Mouse (Mus musculus): Measurements from ENCODE around the gene Rab44.

- no peak for TF ChIP-seq CTCF (IDR thresholded peaks at IDR 0.05; ENCODE audit: low read depth, low read length)
- no peak for TF ChIP-seq GATA1 (IDR thresholded peaks at IDR 0.05; ENCODE audit: borderline replicate concordance, low read length)
- no peak for TF ChIP-seq POLR2AphosphoS5 (IDR thresholded peaks at IDR 0.05; ENCODE audit: insufficient replicate concordance, low read depth, low read length)
- TF ChIP-seq TAL1 (conservative IDR thresholded peaks at IDR 0.05; ENCODE audit: low read depth, low read length), result no peak
Measured at GRCm38 (mm10) chr17:29074085-29074484, 39.9 kb upstream of the Rab44 start.

All from G1E (cell line).